Mouse (Mus musculus): ENCODE data around the gene Kcne1. TPM values are rescaled to one million over a fixed set of nuclear protein-coding genes. Genes with fewer than 3 reads are reported as not detected.

Kcne1 gene
- polyA plus RNA-seq (2014; fragmentation: Illumina TruSeq; extraction: RNeasy Lipid Tissue Mini Kit (QIAGEN cat#74804); ENCODE audit: low read depth, low replicate concordance), result not detected

GRCm38 (mm10) chr16:92359229-92359628, at the start of gene Kcne1:
Gene Kcne1 (minus strand): TSS chr16:92359468.

GRCm38 (mm10) chr16:92321341-92321740, 37.9 kb downstream of the Kcne1 start, which contains the start of gene Fam243:
Gene Fam243 (minus strand): TSS chr16:92321441.

GRCm38 (mm10) chr16:92300649-92301411, 58.4 kb downstream of the Kcne1 start, which contains the start of gene Smim11:
Gene Smim11 (plus strand): TSS chr16:92301286.

Other genes with a start within 250 kb of the Kcne1 start
- not detected for gene Kcne2, start 67.1 kb downstream of the Kcne1 start, polyA plus RNA-seq (2014; fragmentation: Illumina TruSeq; extraction: RNeasy Lipid Tissue Mini Kit (QIAGEN cat#74804); ENCODE audit: low read depth, low replicate concordance)
- 114 TPM for gene Smim11, start 58.2 kb downstream of the Kcne1 start, polyA plus RNA-seq (2014; fragmentation: Illumina TruSeq; extraction: RNeasy Lipid Tissue Mini Kit (QIAGEN cat#74804); ENCODE audit: low read depth, low replicate concordance)
- not detected for gene Fam243, start 38.0 kb downstream of the Kcne1 start, polyA plus RNA-seq (2014; fragmentation: Illumina TruSeq; extraction: RNeasy Lipid Tissue Mini Kit (QIAGEN cat#74804); ENCODE audit: low read depth, low replicate concordance)
- 9.7 TPM for gene Rcan1, start 111.4 kb upstream of the Kcne1 start, polyA plus RNA-seq (2014; fragmentation: Illumina TruSeq; extraction: RNeasy Lipid Tissue Mini Kit (QIAGEN cat#74804); ENCODE audit: low read depth, low replicate concordance)
- 0.70 TPM for gene Clic6, start 126.3 kb upstream of the Kcne1 start, polyA plus RNA-seq (2014; fragmentation: Illumina TruSeq; extraction: RNeasy Lipid Tissue Mini Kit (QIAGEN cat#74804); ENCODE audit: low read depth, low replicate concordance)

Data from adrenal gland, adult 10 weeks (tissue).